Mouse (Mus musculus): ENCODE measurements around the gene Fbxw9. TPM values are rescaled to one million over a fixed set of nuclear protein-coding genes. Genes with fewer than 3 reads are reported as not detected.

Gene Fbxw9
- polyA plus RNA-seq, 1 experiment from 2014 or later: 18.8 TPM

Small RNA genes lying within 50 kb of the gene (microRNA-seq; reads per million reads assigned to microRNA genes)
- gene Gm23388 (3.1 reads per million, percentile 8 among the genes with 10 or more reads in this experiment), gene Mir7070 (1.9 reads per million)

Other genes starting within 250 kb of the Fbxw9 start
- gene Dand5, start 237.2 kb upstream of the Fbxw9 start, polyA plus RNA-seq (2016; fragmentation: Nextera tagmentation; extraction: Ambion mirVana): 4.6 and 6.2 TPM in 2 replicates
- gene Gadd45gip1, start 228.5 kb upstream of the Fbxw9 start, polyA plus RNA-seq (2016; fragmentation: Nextera tagmentation; extraction: Ambion mirVana): 50.9 and 52.1 TPM in 2 replicates
- gene Rad23a, start 219.4 kb upstream of the Fbxw9 start, polyA plus RNA-seq (2016; fragmentation: Nextera tagmentation; extraction: Ambion mirVana): 129 and 131 TPM in 2 replicates
- gene Calr, start 213.1 kb upstream of the Fbxw9 start, polyA plus RNA-seq (2016; fragmentation: Nextera tagmentation; extraction: Ambion mirVana): 747 and 767 TPM in 2 replicates
- 53.6 and 59.2 TPM in 2 replicates for gene Farsa, start 203.1 kb upstream of the Fbxw9 start, polyA plus RNA-seq (2016; fragmentation: Nextera tagmentation; extraction: Ambion mirVana)
- 36.5 and 36.9 TPM in 2 replicates for gene Syce2, start 187.9 kb upstream of the Fbxw9 start, polyA plus RNA-seq (2016; fragmentation: Nextera tagmentation; extraction: Ambion mirVana)
- 35.5 and 36.2 TPM in 2 replicates for gene Gcdh, start 166.1 kb upstream of the Fbxw9 start, polyA plus RNA-seq (2016; fragmentation: Nextera tagmentation; extraction: Ambion mirVana)
- 12.1 and 17.9 TPM in 2 replicates for gene Klf1, start 158.1 kb upstream of the Fbxw9 start, polyA plus RNA-seq (2016; fragmentation: Nextera tagmentation; extraction: Ambion mirVana)
- 4.2 and 4.3 TPM in 2 replicates for gene Dnase2a, start 151.5 kb upstream of the Fbxw9 start, polyA plus RNA-seq (2016; fragmentation: Nextera tagmentation; extraction: Ambion mirVana)
- 0.13 and 0.24 TPM in 2 replicates for gene Mast1, start 122.7 kb upstream of the Fbxw9 start, polyA plus RNA-seq (2016; fragmentation: Nextera tagmentation; extraction: Ambion mirVana)
- gene Rtbdn, start 113.1 kb upstream of the Fbxw9 start, polyA plus RNA-seq (2016; fragmentation: Nextera tagmentation; extraction: Ambion mirVana): 0.20 and 0.31 TPM in 2 replicates
- gene Gm49661, start 90.6 kb upstream of the Fbxw9 start, polyA plus RNA-seq (2016; fragmentation: Nextera tagmentation; extraction: Ambion mirVana): not detected in 2 replicates
- gene Prdx2, start 90.5 kb upstream of the Fbxw9 start, polyA plus RNA-seq (2016; fragmentation: Nextera tagmentation; extraction: Ambion mirVana): 638 and 672 TPM in 2 replicates
- gene Rnaseh2a, start 90.3 kb upstream of the Fbxw9 start, polyA plus RNA-seq (2016; fragmentation: Nextera tagmentation; extraction: Ambion mirVana): 77.1 and 79.0 TPM in 2 replicates
- gene Junb, start 81.3 kb upstream of the Fbxw9 start, polyA plus RNA-seq (2016; fragmentation: Nextera tagmentation; extraction: Ambion mirVana): 11.9 and 13.2 TPM in 2 replicates
- gene Hook2, start 69.5 kb upstream of the Fbxw9 start, polyA plus RNA-seq (2016; fragmentation: Nextera tagmentation; extraction: Ambion mirVana): 7.2 and 7.7 TPM in 2 replicates
- not detected in 2 replicates for gene Best2, start 45.5 kb upstream of the Fbxw9 start, polyA plus RNA-seq (2016; fragmentation: Nextera tagmentation; extraction: Ambion mirVana)
- gene Asna1, start 34.8 kb upstream of the Fbxw9 start, polyA plus RNA-seq (2016; fragmentation: Nextera tagmentation; extraction: Ambion mirVana): 114 and 118 TPM in 2 replicates
- gene Trir, start 33.2 kb upstream of the Fbxw9 start, polyA plus RNA-seq (2016; fragmentation: Nextera tagmentation; extraction: Ambion mirVana): 102 and 109 TPM in 2 replicates
- gene Tnpo2, start 23.1 kb upstream of the Fbxw9 start, polyA plus RNA-seq (2016; fragmentation: Nextera tagmentation; extraction: Ambion mirVana): 28.8 and 34.4 TPM in 2 replicates
- gene Gm5741, start 7.9 kb downstream of the Fbxw9 start, polyA plus RNA-seq (2016; fragmentation: Nextera tagmentation; extraction: Ambion mirVana): not detected in 2 replicates
- 50.4 and 60.9 TPM in 2 replicates for gene Dhps, start 11.7 kb downstream of the Fbxw9 start, polyA plus RNA-seq (2016; fragmentation: Nextera tagmentation; extraction: Ambion mirVana)
- 107 and 109 TPM in 2 replicates for gene Wdr83os, start 20.7 kb downstream of the Fbxw9 start, polyA plus RNA-seq (2016; fragmentation: Nextera tagmentation; extraction: Ambion mirVana)
- 31.7 and 33.2 TPM in 2 replicates for gene Wdr83, start 21.3 kb downstream of the Fbxw9 start, polyA plus RNA-seq (2016; fragmentation: Nextera tagmentation; extraction: Ambion mirVana)
- gene Man2b1, start 23.2 kb downstream of the Fbxw9 start, polyA plus RNA-seq (2016; fragmentation: Nextera tagmentation; extraction: Ambion mirVana): 33.2 and 34.8 TPM in 2 replicates
- 1.2 and 1.3 TPM in 2 replicates for gene Zfp791, start 63.0 kb downstream of the Fbxw9 start, polyA plus RNA-seq (2016; fragmentation: Nextera tagmentation; extraction: Ambion mirVana)
- gene Cks1brt, start 91.9 kb downstream of the Fbxw9 start, polyA plus RNA-seq (2016; fragmentation: Nextera tagmentation; extraction: Ambion mirVana): not detected in 2 replicates
- not detected in 2 replicates for gene Olfr371, start 165.9 kb downstream of the Fbxw9 start, polyA plus RNA-seq (2016; fragmentation: Nextera tagmentation; extraction: Ambion mirVana)
- gene Orc6, start 239.6 kb downstream of the Fbxw9 start, polyA plus RNA-seq (2016; fragmentation: Nextera tagmentation; extraction: Ambion mirVana): 68.1 and 71.0 TPM in 2 replicates
- 118 and 124 TPM in 2 replicates for gene Vps35, start 239.7 kb downstream of the Fbxw9 start, polyA plus RNA-seq (2016; fragmentation: Nextera tagmentation; extraction: Ambion mirVana)